Mouse (Mus musculus): ENCODE data around the gene Gpr137. TPM values are rescaled to one million over a fixed set of nuclear protein-coding genes. Genes with fewer than 3 reads are reported as not detected.

Gene Gpr137
- polyA plus RNA-seq, 1 experiment from 2014 or later: 24.7 TPM

DNA sequence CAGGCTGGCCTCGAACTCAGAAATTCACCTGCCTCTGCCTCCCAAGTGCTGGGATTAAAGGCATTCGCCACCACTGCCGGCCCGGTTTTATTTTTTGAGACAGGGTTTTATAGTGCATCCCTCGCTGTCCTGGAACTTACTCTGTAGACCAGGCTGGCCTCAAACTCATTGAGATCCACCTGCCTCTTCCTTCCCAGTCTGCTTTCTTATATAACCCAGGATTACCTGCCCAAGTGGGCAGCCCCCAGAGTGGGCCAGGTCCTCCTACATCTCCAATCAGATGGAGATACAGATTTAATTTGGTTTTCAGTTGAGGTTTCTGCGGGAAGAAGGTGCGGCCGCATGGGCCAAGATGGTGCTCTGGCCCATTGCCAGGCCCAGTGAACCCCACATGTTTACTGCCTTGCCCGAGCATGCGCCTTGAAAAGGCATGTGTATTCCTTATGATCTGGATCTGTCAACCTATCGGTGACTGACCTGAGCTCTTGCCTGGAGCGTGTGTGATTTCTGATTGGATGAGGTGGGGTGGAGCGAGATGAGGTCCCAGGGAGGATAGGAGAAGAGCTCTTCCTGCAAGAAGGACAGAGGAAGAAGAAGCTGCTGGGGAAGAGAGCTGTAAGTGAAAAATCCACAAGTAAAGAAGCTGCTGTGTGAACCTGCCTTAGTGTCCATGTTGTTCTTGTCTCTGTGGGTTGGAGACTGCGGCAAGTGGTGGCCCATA is 48.4 kb downstream of the Gpr137 start:
- no peaks in the 10 kb centered on the region for H3K9me3 ChIP-seq (ENCODE audit: control insufficient read depth, low read length)
- no peak overlapping the region for H3K4me2 ChIP-seq (replicated peaks; ENCODE audit: low read depth)
- H3K4me1 ChIP-seq (replicated peaks; ENCODE audit: control insufficient read depth, insufficient read depth): no peaks in the 10 kb centered on the region
- no peak overlapping the region for H3K27ac ChIP-seq (replicated peaks)
- ATAC-seq (ENCODE audit: low FRiP score, low TSS enrichment) (no peak), DNase-seq (ENCODE audit: low spot score) (no peak)
- no peak overlapping the region for H3K9ac ChIP-seq (ENCODE audit: low read length)
- no peak for TF ChIP-seq EP300 (optimal IDR thresholded peaks at IDR 0.05)
- no peak for TF ChIP-seq CTCF (IDR thresholded peaks at IDR 0.05; ENCODE audit: low read depth)
- 87% methylated on average over 14 of the region's 14 CpGs for WGBS
- H3K36me3 ChIP-seq (ENCODE audit: control insufficient read depth, insufficient read depth, low read length): no peaks in the 10 kb centered on the region
- no peak overlapping the region for H3K4me3 ChIP-seq (ENCODE audit: low read depth, low read length)
- no peaks in the 10 kb centered on the region for H3K27me3 ChIP-seq (ENCODE audit: control insufficient read depth, insufficient read depth, low read length)

DNA sequence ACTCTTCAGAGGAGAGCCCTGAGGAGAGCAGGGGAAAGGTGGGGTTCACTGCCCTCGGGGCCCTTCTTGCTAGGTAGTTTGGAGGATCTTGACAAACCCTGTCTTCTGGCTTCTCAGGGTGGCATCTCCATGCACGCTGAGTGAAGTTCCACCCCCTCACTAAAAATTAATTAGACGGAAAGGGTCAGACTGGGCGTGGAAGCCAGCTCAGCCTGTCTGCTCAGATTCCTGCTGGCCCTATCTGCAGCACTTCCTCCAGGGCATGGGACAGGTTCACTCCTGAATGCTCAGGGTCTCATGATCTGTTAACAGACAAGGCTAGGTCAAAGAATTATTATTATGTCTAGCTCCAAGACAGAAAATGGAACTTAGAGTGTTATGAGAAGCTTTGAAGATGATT is 49.8 kb downstream of the Gpr137 start:
- no peaks in the 10 kb centered on the region for H3K4me1 ChIP-seq (replicated peaks; ENCODE audit: control insufficient read depth, insufficient read depth)
- H3K27me3 ChIP-seq (ENCODE audit: control insufficient read depth, insufficient read depth, low read length): no peaks in the 10 kb centered on the region
- no peak overlapping the region for H3K9ac ChIP-seq (ENCODE audit: low read length)
- ATAC-seq (ENCODE audit: low FRiP score, low TSS enrichment): no peak
- H3K4me2 ChIP-seq (replicated peaks; ENCODE audit: low read depth): no peak overlapping the region
- DNase-seq (ENCODE audit: low spot score): no peak
- no peaks in the 10 kb centered on the region for H3K9me3 ChIP-seq (ENCODE audit: control insufficient read depth, low read length)
- H3K27ac ChIP-seq (replicated peaks): 0 out of 2 replicates have a peak overlapping the region, but pooled peaks have one; percentile 40
- no peak overlapping the region for H3K4me3 ChIP-seq (ENCODE audit: low read depth, low read length)
- no peaks in the 10 kb centered on the region for H3K36me3 ChIP-seq (ENCODE audit: control insufficient read depth, insufficient read depth, low read length)
- no peak for TF ChIP-seq CTCF (IDR thresholded peaks at IDR 0.05; ENCODE audit: low read depth)
- peak; percentile 54 for TF ChIP-seq EP300 (optimal IDR thresholded peaks at IDR 0.05)
- 34% methylated on average over 4 of the region's 4 CpGs for WGBS

Small RNAs within 50 kb of the gene (microRNA-seq; reads per million reads assigned to microRNA genes)
- gene Mir6990: 0.96 reads per million

Other genes with a start within 250 kb of the Gpr137 start
- gene Rps6ka4, start 101.8 kb downstream of the Gpr137 start, polyA plus RNA-seq (2015; fragmentation: Nextera tagmentation; extraction: Ambion mirVana): 34.7 and 34.9 TPM in 2 replicates
- gene Ccdc88b, start 84.3 kb downstream of the Gpr137 start, polyA plus RNA-seq (2015; fragmentation: Nextera tagmentation; extraction: Ambion mirVana): 0.34 and 0.45 TPM in 2 replicates
- gene Trmt112, start 32.8 kb downstream of the Gpr137 start, polyA plus RNA-seq (2015; fragmentation: Nextera tagmentation; extraction: Ambion mirVana): 75.8 and 85.9 TPM in 2 replicates
- gene Prdx5, start 32.4 kb downstream of the Gpr137 start, polyA plus RNA-seq (2015; fragmentation: Nextera tagmentation; extraction: Ambion mirVana): 537 and 559 TPM in 2 replicates
- 20.4 and 20.8 TPM in 2 replicates for gene Esrra, start 20.7 kb downstream of the Gpr137 start, polyA plus RNA-seq (2015; fragmentation: Nextera tagmentation; extraction: Ambion mirVana)
- gene Catsperz, start 17.1 kb downstream of the Gpr137 start, polyA plus RNA-seq (2015; fragmentation: Nextera tagmentation; extraction: Ambion mirVana): 3.7 and 4.5 TPM in 2 replicates
- gene Kcnk4, start 8.0 kb downstream of the Gpr137 start, polyA plus RNA-seq (2015; fragmentation: Nextera tagmentation; extraction: Ambion mirVana): 0.75 and 0.98 TPM in 2 replicates
- gene Bad, start 619 bp downstream of the Gpr137 start, polyA plus RNA-seq (2015; fragmentation: Nextera tagmentation; extraction: Ambion mirVana): 79.0 and 82.8 TPM in 2 replicates
- gene Ppp1r14b, start 32.5 kb upstream of the Gpr137 start, polyA plus RNA-seq (2015; fragmentation: Nextera tagmentation; extraction: Ambion mirVana): 143 and 148 TPM in 2 replicates
- gene Plcb3, start 34.0 kb upstream of the Gpr137 start, polyA plus RNA-seq (2015; fragmentation: Nextera tagmentation; extraction: Ambion mirVana): 30.0 and 33.2 TPM in 2 replicates
- 130 and 134 TPM in 2 replicates for gene Fkbp2, start 38.0 kb upstream of the Gpr137 start, polyA plus RNA-seq (2015; fragmentation: Nextera tagmentation; extraction: Ambion mirVana)
- gene Vegfb, start 45.2 kb upstream of the Gpr137 start, polyA plus RNA-seq (2015; fragmentation: Nextera tagmentation; extraction: Ambion mirVana): 26.2 and 28.0 TPM in 2 replicates
- 33.0 and 37.2 TPM in 2 replicates for gene Dnajc4, start 50.1 kb upstream of the Gpr137 start, polyA plus RNA-seq (2015; fragmentation: Nextera tagmentation; extraction: Ambion mirVana)
- 21.1 and 21.2 TPM in 2 replicates for gene Nudt22, start 53.6 kb upstream of the Gpr137 start, polyA plus RNA-seq (2015; fragmentation: Nextera tagmentation; extraction: Ambion mirVana)
- gene Trpt1, start 53.7 kb upstream of the Gpr137 start, polyA plus RNA-seq (2015; fragmentation: Nextera tagmentation; extraction: Ambion mirVana): 10.0 and 10.1 TPM in 2 replicates
- 7.6 and 8.1 TPM in 2 replicates for gene Fermt3, start 77.0 kb upstream of the Gpr137 start, polyA plus RNA-seq (2015; fragmentation: Nextera tagmentation; extraction: Ambion mirVana)
- gene Stip1, start 97.5 kb upstream of the Gpr137 start, polyA plus RNA-seq (2015; fragmentation: Nextera tagmentation; extraction: Ambion mirVana): 67.9 and 69.7 TPM in 2 replicates
- gene Macrod1, start 114.3 kb upstream of the Gpr137 start, polyA plus RNA-seq (2015; fragmentation: Nextera tagmentation; extraction: Ambion mirVana): 16.8 and 20.5 TPM in 2 replicates
- gene Flrt1, start 163.2 kb upstream of the Gpr137 start, polyA plus RNA-seq (2015; fragmentation: Nextera tagmentation; extraction: Ambion mirVana): 1.1 and 1.6 TPM in 2 replicates

Measured in stomach, postnatal 0 days (tissue).